Mouse (Mus musculus) limb, embryonic 13.5 days (tissue): Measurements from ENCODE around the gene Cdk17. TPM values are rescaled to one million over a fixed set of nuclear protein-coding genes. Genes with fewer than 3 reads are reported as not detected.

Source experiments
- ATAC-seq: fragments of 200-750 bp; cut with Nextera tagmentation; 2 replicates; pipeline ENCODE4 v1.8.0; 2017; ENCODE audit warnings: low read depth, moderate number of reproducible peaks, moderate TSS enrichment; ENCODE audit not compliant: low FRiP score
- H3K27ac ChIP-seq: fragments of 300-500 bp; sonication (generic); 2 replicates; pipeline ENCODE4 v1.5.1; 2015; ENCODE audit warnings: inconsistent platforms, mild to moderate bottlenecking, moderate library complexity
- H3K27me3 ChIP-seq: fragments of 300-500 bp; sonication (generic); 2 replicates; pipeline ENCODE4 v1.6.1; 2015; ENCODE audit warnings: mild to moderate bottlenecking, inconsistent platforms
- H3K36me3 ChIP-seq: fragments of 300-500 bp; sonication (generic); 2 replicates; pipeline ENCODE4 v1.6.1; 2015; ENCODE audit warnings: inconsistent platforms, mild to moderate bottlenecking, moderate library complexity
- H3K4me1 ChIP-seq: fragments of 300-500 bp; sonication (generic); 2 replicates; pipeline ENCODE4 v1.6.1; 2015; ENCODE audit warnings: inconsistent platforms
- H3K4me2 ChIP-seq: fragments of 300-500 bp; sonication (generic); replicated peaks from 2 replicates; pipeline ENCODE4 v1.6.1; 2015; ENCODE audit warnings: inconsistent platforms, mild to moderate bottlenecking, moderate library complexity
- H3K4me3 ChIP-seq: fragments of 300-500 bp; sonication (generic); 2 replicates; pipeline ENCODE4 v1.5.1; 2015; ENCODE audit warnings: moderate library complexity, mild to moderate bottlenecking, inconsistent platforms
- H3K9ac ChIP-seq: fragments of 300-500 bp; sonication (generic); 2 replicates; pipeline ENCODE4 v1.6.1; 2015; ENCODE audit warnings: mild to moderate bottlenecking, inconsistent platforms
- H3K9me3 ChIP-seq: fragments of 300-500 bp; sonication (generic); 2 replicates; pipeline ENCODE4 v1.6.1; 2016; ENCODE audit warnings: inconsistent platforms
- WGBS: fragments of 180-500 bp; shearing (Covaris S2); methylation state at CpG from one replicate; pipeline ENCODE4 v1.1.7; 2015; 5-methylcytosine and 5-hydroxymethylcytosine counted together
- polyA plus RNA-seq: library from polyadenylated mRNA; unstranded; fragments of >200 nt; fragmentation: Nextera tagmentation; extraction: Ambion mirVana; gene quantifications from 2 replicates; pipeline ENCODE4 v1.2.1, GENCODE M21; 2015

Gene Cdk17
- polyA plus RNA-seq, 1 experiment from 2014 or later: 16.6 TPM

DNA sequence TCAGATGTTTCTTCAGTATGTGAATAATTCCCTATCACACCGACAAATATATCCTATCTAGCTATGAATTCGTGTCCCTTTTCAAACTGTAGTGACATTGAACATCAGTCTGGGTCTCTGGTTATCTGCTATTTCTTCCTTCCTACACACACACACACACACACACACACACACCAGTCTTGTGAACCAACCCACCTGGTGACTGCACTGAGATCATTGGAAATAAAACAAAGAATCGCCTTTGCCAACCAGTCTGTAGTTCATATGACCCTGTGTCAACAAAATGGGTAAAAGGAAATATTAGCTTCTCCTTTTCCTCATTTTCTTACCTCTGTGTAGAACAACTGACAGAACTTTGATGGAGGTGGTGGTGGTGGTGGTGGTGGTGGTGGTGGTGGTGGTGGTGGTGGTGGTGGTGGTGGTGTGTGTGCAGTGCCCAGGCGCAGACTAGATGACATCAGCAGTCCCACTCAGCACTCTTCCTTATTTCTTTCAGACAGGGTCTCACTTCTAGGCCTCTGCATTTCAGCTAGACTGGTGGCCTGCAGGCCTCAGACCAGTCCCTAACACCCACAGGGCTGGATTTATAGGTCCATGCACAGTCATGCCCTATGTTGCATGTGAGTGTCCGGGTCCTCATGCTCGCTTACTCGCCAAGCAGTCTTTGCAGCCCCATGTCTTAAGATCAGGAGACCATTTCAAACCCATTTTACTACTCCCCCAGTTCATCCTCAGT, 85.7 kb downstream of the Cdk17 start:
- Histone ChIP-seq H3K4me1 (peaks cover 52% of the 10 kb centered on the region), H3K36me3 (peaks cover 40% of the 10 kb centered on the region), H3K4me2 (no peak overlapping the region), H3K27me3 (no peaks in the 10 kb centered on the region), H3K9me3 (no peaks in the 10 kb centered on the region), H3K27ac (peak overlapping the region; percentile 53; the same call in 1 of the 2 replicates), H3K4me3 (no peak overlapping the region), H3K9ac (no peak overlapping the region)
- 96% methylated on average over 7 of the region's 7 CpGs for WGBS
- no peak for ATAC-seq

DNA sequence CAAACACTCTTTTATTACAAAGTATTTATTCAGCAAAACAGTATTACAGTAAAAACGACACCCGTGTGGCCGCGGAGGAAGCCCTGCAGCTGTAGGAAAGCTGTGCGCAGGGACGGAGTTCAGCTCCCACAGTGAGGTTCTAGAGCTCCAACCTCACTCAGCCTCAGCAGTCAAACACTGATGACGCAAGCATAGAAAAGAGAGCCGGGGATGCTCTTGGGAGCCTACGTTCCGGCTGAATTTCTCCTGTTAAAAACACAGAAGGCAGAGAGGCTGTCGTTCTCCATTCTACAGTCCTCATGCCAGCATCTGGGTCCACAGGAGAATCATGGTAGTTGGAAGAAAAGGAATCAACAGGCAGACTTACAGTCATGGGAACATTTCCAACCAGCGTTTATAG, 86.7 kb downstream of the Cdk17 start:
- Histone ChIP-seq H3K36me3 (peaks cover 35% of the 10 kb centered on the region), H3K9me3 (no peaks in the 10 kb centered on the region), H3K4me1 (peaks cover 63% of the 10 kb centered on the region), H3K9ac (no peak overlapping the region), H3K27ac (no peak overlapping the region), H3K27me3 (no peaks in the 10 kb centered on the region), H3K4me2 (no peak overlapping the region), H3K4me3 (no peak overlapping the region)
- WGBS: 77% methylated on average over 12 of the region's 12 CpGs
- ATAC-seq: no peak

DNA sequence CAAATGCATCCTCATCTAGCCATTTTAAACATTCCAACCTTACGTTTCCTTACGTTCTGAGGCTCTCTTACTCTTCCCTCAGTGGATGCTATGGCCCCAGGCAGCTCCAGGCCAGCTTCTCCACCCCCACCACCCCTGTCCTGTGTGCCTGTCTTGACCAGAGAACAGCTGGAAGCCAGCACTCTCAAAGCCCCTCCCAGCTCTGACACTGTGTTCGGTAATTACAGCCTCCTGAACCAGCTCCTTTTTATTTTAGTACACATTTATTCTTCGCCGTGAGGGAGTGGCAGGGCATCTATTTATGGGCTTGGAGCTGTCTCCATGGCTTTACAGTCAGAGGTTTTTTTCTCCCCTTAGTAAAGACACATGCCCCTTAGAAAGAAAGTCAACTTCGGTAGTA, 87.2 kb downstream of the Cdk17 start:
- H3K4me3 ChIP-seq: no peak overlapping the region
- H3K9ac ChIP-seq: no peak overlapping the region
- H3K27ac ChIP-seq: no peak overlapping the region
- ATAC-seq: no peak
- H3K9me3 ChIP-seq: no peaks in the 10 kb centered on the region
- H3K4me1 ChIP-seq: peaks cover 68% of the 10 kb centered on the region
- 32% methylated on average over 6 of the region's 6 CpGs for WGBS
- H3K27me3 ChIP-seq: no peaks in the 10 kb centered on the region
- H3K36me3 ChIP-seq: peaks cover 39% of the 10 kb centered on the region
- no peak overlapping the region for H3K4me2 ChIP-seq

DNA sequence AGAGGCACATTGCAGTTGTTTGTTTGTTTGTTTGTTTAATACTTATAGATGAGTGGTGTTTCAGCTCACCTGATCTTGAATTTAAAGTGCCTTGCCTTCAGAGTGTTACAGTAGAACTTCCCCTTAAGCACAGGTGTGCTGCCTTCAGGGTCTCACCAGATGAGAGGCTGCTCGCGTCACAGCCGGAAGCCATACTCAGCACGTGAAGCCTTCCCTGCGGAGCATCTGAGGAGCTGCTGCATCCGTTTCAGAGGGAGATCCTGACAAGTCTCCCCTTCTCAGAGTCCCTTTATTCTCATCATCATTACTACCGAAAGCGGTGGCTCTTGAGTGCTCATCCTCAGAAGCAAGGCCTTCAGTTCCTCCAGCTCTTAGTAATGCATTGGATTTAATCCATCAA, 87.7 kb downstream of the Cdk17 start:
- peaks cover 73% of the 10 kb centered on the region for H3K4me1 ChIP-seq
- H3K27me3 ChIP-seq: no peaks in the 10 kb centered on the region
- H3K4me2 ChIP-seq: no peak overlapping the region
- no peak overlapping the region for H3K4me3 ChIP-seq
- no peaks in the 10 kb centered on the region for H3K9me3 ChIP-seq
- WGBS: 70% methylated on average over 8 of the region's 8 CpGs
- no peak for ATAC-seq
- no peak overlapping the region for H3K27ac ChIP-seq
- H3K36me3 ChIP-seq: peaks cover 45% of the 10 kb centered on the region
- H3K9ac ChIP-seq: no peak overlapping the region

- Histone ChIP-seq H3K4me3 (no peak overlapping the region), H3K36me3 (peaks cover 55% of the 10 kb centered on the region), H3K4me2 (no peak overlapping the region), H3K27ac (peak overlapping the region; percentile 76; the same call in 1 of the 2 replicates), H3K9ac (no peak overlapping the region), H3K9me3 (no peaks in the 10 kb centered on the region), H3K27me3 (no peaks in the 10 kb centered on the region), H3K4me1 (peaks cover 74% of the 10 kb centered on the region)
- no peak for ATAC-seq
- WGBS: 77% methylated on average over 7 of the region's 7 CpGs
Observed at GRCm38 (mm10) chr10:93249901-93250300, 89.2 kb downstream of the Cdk17 start.

- peak overlapping the region; percentile 76 for H3K27ac ChIP-seq
- no peak overlapping the region for H3K9ac ChIP-seq
- peaks cover 55% of the 10 kb centered on the region for H3K36me3 ChIP-seq
- H3K27me3 ChIP-seq: no peaks in the 10 kb centered on the region
- WGBS: 70% methylated on average over 24 of the region's 24 CpGs
- no peaks in the 10 kb centered on the region for H3K9me3 ChIP-seq
- ATAC-seq: no peak
- H3K4me2 ChIP-seq: no peak overlapping the region
- peaks cover 78% of the 10 kb centered on the region for H3K4me1 ChIP-seq
- no peak overlapping the region for H3K4me3 ChIP-seq
Observed at GRCm38 (mm10) chr10:93250436-93251317, 90.0 kb downstream of the Cdk17 start.

- H3K4me3 ChIP-seq: no peak overlapping the region
- H3K27me3 ChIP-seq: no peaks in the 10 kb centered on the region
- peaks cover 77% of the 10 kb centered on the region for H3K4me1 ChIP-seq
- H3K27ac ChIP-seq: peak overlapping the region; percentile 76; the same call in 1 of the 2 replicates
- H3K36me3 ChIP-seq: peaks cover 55% of the 10 kb centered on the region
- 0 out of 2 replicates have a peak, but pooled peaks have one; percentile 10 for ATAC-seq
- no peak overlapping the region for H3K4me2 ChIP-seq
- 65% methylated on average over 8 of the region's 8 CpGs for WGBS
- H3K9me3 ChIP-seq: no peaks in the 10 kb centered on the region
- H3K9ac ChIP-seq: no peak overlapping the region
Observed at GRCm38 (mm10) chr10:93251426-93251825, 90.8 kb downstream of the Cdk17 start.

DNA sequence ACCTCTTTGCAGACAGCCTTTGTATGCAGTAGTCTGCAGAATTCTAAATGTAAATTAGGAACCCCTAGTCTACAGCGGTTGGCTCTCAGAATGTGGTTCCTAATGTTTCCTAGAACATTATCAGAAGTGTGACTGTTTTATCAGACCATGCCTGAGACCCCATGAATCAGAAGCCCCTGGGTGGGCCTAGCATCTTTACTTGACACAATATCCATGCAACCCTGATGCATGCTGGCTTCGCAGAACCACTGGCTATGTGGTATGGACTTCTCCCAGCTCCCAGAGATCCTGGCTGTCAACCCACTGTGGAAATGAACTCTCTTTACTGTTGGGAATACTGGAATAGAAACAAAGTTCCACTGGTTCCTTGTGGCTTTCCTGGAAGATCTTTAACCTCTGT, 92.0 kb downstream of the Cdk17 start:
- ATAC-seq: no peak
- Histone ChIP-seq H3K4me1 (peaks cover 81% of the 10 kb centered on the region), H3K4me3 (no peak overlapping the region), H3K9me3 (no peaks in the 10 kb centered on the region), H3K36me3 (peaks cover 49% of the 10 kb centered on the region), H3K9ac (no peak overlapping the region), H3K27me3 (no peaks in the 10 kb centered on the region), H3K4me2 (no peak overlapping the region), H3K27ac (no peak overlapping the region; the same call in 1 of the 2 replicates)
- WGBS: 90% methylated on average over 2 of the region's 2 CpGs

- peaks cover 79% of the 10 kb centered on the region for H3K4me1 ChIP-seq
- no peak overlapping the region for H3K4me3 ChIP-seq
- no peak overlapping the region for H3K9ac ChIP-seq
- H3K27me3 ChIP-seq: no peaks in the 10 kb centered on the region
- no peak overlapping the region for H3K4me2 ChIP-seq
- peaks cover 48% of the 10 kb centered on the region for H3K36me3 ChIP-seq
- H3K27ac ChIP-seq: no peak overlapping the region
- 69% methylated on average over 6 of the region's 6 CpGs for WGBS
- no peak for ATAC-seq
- no peaks in the 10 kb centered on the region for H3K9me3 ChIP-seq
Observed at GRCm38 (mm10) chr10:93253156-93253555, 92.5 kb downstream of the Cdk17 start.

DNA sequence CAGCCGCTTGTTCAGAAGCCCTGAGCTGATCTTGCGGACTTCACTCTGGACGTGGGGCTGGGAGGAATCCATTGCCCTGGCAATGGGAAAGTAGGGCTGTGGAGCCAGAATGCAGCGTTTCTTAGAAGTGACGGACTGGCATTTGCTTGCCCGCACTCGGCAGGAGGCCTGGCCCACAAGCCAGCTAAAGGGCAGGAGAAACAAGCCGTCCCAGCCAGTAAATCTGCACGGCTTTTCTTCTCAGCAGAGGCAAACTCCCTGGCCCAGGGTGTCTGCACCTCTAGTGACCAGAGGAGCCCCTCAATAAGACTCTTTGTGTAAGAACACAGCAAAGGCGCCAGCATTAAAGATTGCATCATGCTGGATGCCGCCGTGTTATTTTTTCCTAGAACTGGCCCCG, 94.6 kb downstream of the Cdk17 start:
- 0 out of 2 replicates have a peak, but pooled peaks have one; percentile 45 for ATAC-seq
- peaks cover 40% of the 10 kb centered on the region for H3K36me3 ChIP-seq
- no peak overlapping the region for H3K4me3 ChIP-seq
- peak overlapping the region; percentile 74 for H3K27ac ChIP-seq
- WGBS: 40% methylated on average over 13 of the region's 13 CpGs
- no peaks in the 10 kb centered on the region for H3K9me3 ChIP-seq
- H3K27me3 ChIP-seq: no peaks in the 10 kb centered on the region
- 0 out of 2 replicates have a peak overlapping the region, but pooled peaks have one; percentile 9 for H3K9ac ChIP-seq
- peak overlapping the region; percentile 21; the same call in 1 of the 2 replicates for H3K4me2 ChIP-seq
- peaks cover 62% of the 10 kb centered on the region for H3K4me1 ChIP-seq

- Histone ChIP-seq H3K9me3 (no peaks in the 10 kb centered on the region), H3K4me3 (no peak overlapping the region), H3K36me3 (peaks cover 44% of the 10 kb centered on the region), H3K9ac (no peak overlapping the region), H3K4me1 (peaks cover 57% of the 10 kb centered on the region), H3K27me3 (no peaks in the 10 kb centered on the region), H3K4me2 (no peak overlapping the region), H3K27ac (no peak overlapping the region)
- 79% methylated on average over 5 of the region's 5 CpGs for WGBS
- no peak for ATAC-seq
Observed at GRCm38 (mm10) chr10:93259826-93260225, 99.2 kb downstream of the Cdk17 start.
